Mouse (Mus musculus): ENCODE data around the gene Gapdh. TPM values are rescaled to one million over a fixed set of nuclear protein-coding genes. Genes with fewer than 3 reads are reported as not detected.
A peak's percentile ranks its signal among the peaks of the same experiment; 100 is the strongest.

Gene Gapdh
- total RNA-seq, 1 experiment: 2,407 TPM

DNA sequence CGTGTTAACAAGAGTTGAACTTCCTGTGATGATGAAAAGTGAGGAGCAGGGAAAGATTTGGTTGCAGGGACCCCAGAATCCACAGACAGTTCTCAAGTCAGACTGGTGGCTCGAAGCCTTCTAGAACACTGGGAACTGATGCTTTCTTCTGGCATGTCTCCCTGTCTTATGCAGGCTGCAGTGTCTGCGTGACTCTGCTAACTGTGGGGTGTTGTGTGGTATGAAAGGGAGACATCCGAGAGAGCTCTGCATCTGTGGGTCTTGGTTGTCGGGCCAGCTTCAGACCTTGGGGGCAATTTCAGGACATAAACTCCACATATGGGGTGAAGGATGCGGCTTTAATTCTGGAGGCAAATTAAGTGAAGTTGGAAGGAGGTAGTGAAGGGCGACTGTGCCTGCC, 20.1 kb downstream of the Gapdh start:
- H3K27ac ChIP-seq (ENCODE audit: insufficient read depth, low read depth, low read length, poor library complexity, severe bottlenecking): no peak overlapping the region
- no peaks in the 10 kb centered on the region for H3K9me3 ChIP-seq (ENCODE audit: control insufficient read depth, insufficient read depth, low read depth, low read length)
- H3K36me3 ChIP-seq (ENCODE audit: control insufficient read depth, insufficient read depth, low read length, poor library complexity, severe bottlenecking): peaks cover 24% of the 10 kb centered on the region
- no peak for DNase-seq (ENCODE audit: low read depth, low spot score)
- H3K9ac ChIP-seq (ENCODE audit: insufficient read depth, low read depth, low read length, poor library complexity, severe bottlenecking): no peak overlapping the region
- in situ Hi-C loops (cut with MboI; ENCODE audit: low sequenced_read_pairs in 2 of 2, unreplicated experiment in 2 of 2): no loop called here
- peaks cover 4 to 20% of the 10 kb centered on the region in 2 experiments; a peak in 2 of 4 replicates for H3K4me1 ChIP-seq (ENCODE audit: control insufficient read depth in 2 of 2, insufficient read depth in 2 of 2, low read length in 2 of 2, poor library complexity in 1 of 2)
- TF ChIP-seq ZNF384 (IDR thresholded peaks at IDR 0.05; ENCODE audit: low read depth, low read length) (no peak), CHD2 (IDR thresholded peaks at IDR 0.05; ENCODE audit: low read depth, low read length) (no peak), MAFK (IDR thresholded peaks at IDR 0.05; ENCODE audit: insufficient read depth, low read depth, low read length) (no peak), HCFC1 (IDR thresholded peaks at IDR 0.05; ENCODE audit: borderline replicate concordance, insufficient read depth, low read length) (no peak), ZC3H11A (IDR thresholded peaks at IDR 0.05; ENCODE audit: borderline replicate concordance, low read depth, low read length) (no peak)
- H3K4me3 ChIP-seq (ENCODE audit: insufficient read depth in 1 of 2, low read depth in 1 of 2, low read length in 2 of 2, poor library complexity in 1 of 2, severe bottlenecking in 1 of 2): peak overlapping the region; percentile 10 to 83; a peak in 2 of 4 replicates

DNA sequence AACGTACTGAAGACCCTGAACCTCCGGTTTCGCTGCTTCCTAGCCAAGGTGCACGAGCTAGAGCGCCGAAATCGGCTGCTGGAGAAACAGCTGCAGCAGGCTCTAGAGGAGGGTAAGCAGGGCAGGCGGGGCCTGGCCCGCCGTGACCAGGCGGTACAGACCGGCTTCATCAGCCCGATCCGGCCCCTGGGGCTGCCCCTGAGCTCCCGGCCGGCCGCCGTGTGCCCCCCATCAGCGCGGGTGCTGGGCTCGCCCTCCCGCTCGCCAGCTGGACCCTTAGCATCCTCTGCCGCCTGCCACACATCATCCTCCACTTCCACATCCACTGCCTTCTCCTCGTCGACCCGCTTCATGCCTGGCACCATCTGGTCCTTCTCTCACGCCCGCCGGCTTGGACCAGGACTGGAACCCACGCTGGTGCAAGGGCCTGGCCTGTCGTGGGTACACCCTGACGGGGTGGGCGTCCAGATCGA, 20.8 kb downstream of the Gapdh start:
- Histone ChIP-seq H3K9ac (ENCODE audit: insufficient read depth, low read depth, low read length, poor library complexity, severe bottlenecking) (peak overlapping the region; percentile 78), H3K27ac (ENCODE audit: insufficient read depth, low read depth, low read length, poor library complexity, severe bottlenecking) (no peak overlapping the region; the same call in 1 of the 2 replicates), H3K4me3 (ENCODE audit: insufficient read depth in 1 of 2, low read depth in 1 of 2, low read length in 2 of 2, poor library complexity in 1 of 2, severe bottlenecking in 1 of 2) (peak overlapping the region; percentile 78 to 83), H3K9me3 (ENCODE audit: control insufficient read depth, insufficient read depth, low read depth, low read length) (no peaks in the 10 kb centered on the region), H3K36me3 (ENCODE audit: control insufficient read depth, insufficient read depth, low read length, poor library complexity, severe bottlenecking) (peaks cover 30% of the 10 kb centered on the region), H3K4me1 (ENCODE audit: control insufficient read depth in 2 of 2, insufficient read depth in 2 of 2, low read length in 2 of 2, poor library complexity in 1 of 2) (peaks cover 4 to 19% of the 10 kb centered on the region in 2 experiments; a peak in 2 of 4 replicates)
- TF ChIP-seq CHD2 (IDR thresholded peaks at IDR 0.05; ENCODE audit: low read depth, low read length) (no peak), ZNF384 (IDR thresholded peaks at IDR 0.05; ENCODE audit: low read depth, low read length) (no peak), ZC3H11A (IDR thresholded peaks at IDR 0.05; ENCODE audit: borderline replicate concordance, low read depth, low read length) (no peak), MAFK (IDR thresholded peaks at IDR 0.05; ENCODE audit: insufficient read depth, low read depth, low read length) (no peak), HCFC1 (IDR thresholded peaks at IDR 0.05; ENCODE audit: borderline replicate concordance, insufficient read depth, low read length) (no peak)
- DNase-seq (ENCODE audit: low read depth, low spot score): no peak
- in situ Hi-C loops (cut with MboI; ENCODE audit: low sequenced_read_pairs in 2 of 2, unreplicated experiment in 2 of 2): no loop called here

DNA sequence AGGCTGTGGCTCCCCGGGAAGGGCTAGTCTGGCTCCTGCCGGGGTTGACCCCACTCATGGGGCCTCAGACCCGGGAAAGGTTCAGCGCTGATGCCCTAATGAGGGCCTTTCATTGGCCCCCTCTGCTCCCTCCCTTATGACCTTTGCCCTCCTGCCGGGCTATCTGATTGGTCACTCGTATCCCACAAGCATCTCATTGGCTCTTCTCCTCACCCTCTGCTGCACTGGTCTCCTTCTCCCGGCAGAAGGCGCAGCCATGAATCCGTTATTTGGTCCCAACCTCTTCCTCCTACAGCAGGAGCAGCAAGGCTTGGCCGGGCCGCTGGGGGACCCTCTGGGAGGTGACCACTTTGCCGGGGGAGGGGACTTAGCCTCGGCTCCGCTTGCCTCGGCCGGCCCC, 21.3 kb downstream of the Gapdh start, which contains the start of gene Iffo1:
Iffo1 (plus strand) TSS at position 241 of the 400 bp plus-strand sequence.
- Histone ChIP-seq H3K9ac (ENCODE audit: insufficient read depth, low read depth, low read length, poor library complexity, severe bottlenecking) (peak within 1 kb of the TSS; percentile 78), H3K36me3 (ENCODE audit: control insufficient read depth, insufficient read depth, low read length, poor library complexity, severe bottlenecking) (peaks cover 35% of the 10 kb centered on the region), H3K4me3 (ENCODE audit: insufficient read depth in 1 of 2, low read depth in 1 of 2, low read length in 2 of 2, poor library complexity in 1 of 2, severe bottlenecking in 1 of 2) (peak within 1 kb of the TSS; percentile 78 to 83), H3K4me1 (ENCODE audit: control insufficient read depth in 2 of 2, insufficient read depth in 2 of 2, low read length in 2 of 2, poor library complexity in 1 of 2) (peaks cover 4 to 21% of the 10 kb centered on the region in 2 experiments; a peak in 2 of 4 replicates), H3K27ac (ENCODE audit: insufficient read depth, low read depth, low read length, poor library complexity, severe bottlenecking) (peak within 1 kb of the TSS; percentile 32; the same call in 1 of the 2 replicates), H3K9me3 (ENCODE audit: control insufficient read depth, insufficient read depth, low read depth, low read length) (no peaks in the 10 kb centered on the region)
- DNase-seq (ENCODE audit: low read depth, low spot score): peak; percentile 91
- TF ChIP-seq ZC3H11A (IDR thresholded peaks at IDR 0.05; ENCODE audit: borderline replicate concordance, low read depth, low read length) (no peak), ZNF384 (IDR thresholded peaks at IDR 0.05; ENCODE audit: low read depth, low read length) (no peak), CHD2 (IDR thresholded peaks at IDR 0.05; ENCODE audit: low read depth, low read length) (peak; percentile 92), MAFK (IDR thresholded peaks at IDR 0.05; ENCODE audit: insufficient read depth, low read depth, low read length) (no peak), HCFC1 (IDR thresholded peaks at IDR 0.05; ENCODE audit: borderline replicate concordance, insufficient read depth, low read length) (no peak)
- in situ Hi-C loops (cut with MboI; ENCODE audit: low sequenced_read_pairs in 2 of 2, unreplicated experiment in 2 of 2): no loop called here

GRCm38 (mm10) chr6:125143904-125144303, 22.4 kb downstream of the Gapdh start:
- DNase-seq (ENCODE audit: low read depth, low spot score): no peak
- no peaks in the 10 kb centered on the region for H3K9me3 ChIP-seq (ENCODE audit: control insufficient read depth, insufficient read depth, low read depth, low read length)
- no peak for TF ChIP-seq HCFC1 (IDR thresholded peaks at IDR 0.05; ENCODE audit: borderline replicate concordance, insufficient read depth, low read length)
- TF ChIP-seq CHD2 (IDR thresholded peaks at IDR 0.05; ENCODE audit: low read depth, low read length): no peak
- no peak for TF ChIP-seq ZC3H11A (IDR thresholded peaks at IDR 0.05; ENCODE audit: borderline replicate concordance, low read depth, low read length)
- TF ChIP-seq MAFK (IDR thresholded peaks at IDR 0.05; ENCODE audit: insufficient read depth, low read depth, low read length): no peak
- H3K4me3 ChIP-seq (ENCODE audit: insufficient read depth in 1 of 2, low read depth in 1 of 2, low read length in 2 of 2, poor library complexity in 1 of 2, severe bottlenecking in 1 of 2): no peak overlapping the region
- H3K36me3 ChIP-seq (ENCODE audit: control insufficient read depth, insufficient read depth, low read length, poor library complexity, severe bottlenecking): peaks cover 46% of the 10 kb centered on the region
- H3K9ac ChIP-seq (ENCODE audit: insufficient read depth, low read depth, low read length, poor library complexity, severe bottlenecking): no peak overlapping the region
- H3K4me1 ChIP-seq (ENCODE audit: control insufficient read depth in 2 of 2, insufficient read depth in 2 of 2, low read length in 2 of 2, poor library complexity in 1 of 2): peaks cover 3 to 16% of the 10 kb centered on the region in 2 experiments; a peak in 2 of 4 replicates
- no peak overlapping the region for H3K27ac ChIP-seq (ENCODE audit: insufficient read depth, low read depth, low read length, poor library complexity, severe bottlenecking)
- in situ Hi-C loops (cut with MboI; ENCODE audit: low sequenced_read_pairs in 2 of 2, unreplicated experiment in 2 of 2): no loop called here
